Comparison of ENCODE assay signal across 8 mouse cellular contexts in the genomic region with DNA sequence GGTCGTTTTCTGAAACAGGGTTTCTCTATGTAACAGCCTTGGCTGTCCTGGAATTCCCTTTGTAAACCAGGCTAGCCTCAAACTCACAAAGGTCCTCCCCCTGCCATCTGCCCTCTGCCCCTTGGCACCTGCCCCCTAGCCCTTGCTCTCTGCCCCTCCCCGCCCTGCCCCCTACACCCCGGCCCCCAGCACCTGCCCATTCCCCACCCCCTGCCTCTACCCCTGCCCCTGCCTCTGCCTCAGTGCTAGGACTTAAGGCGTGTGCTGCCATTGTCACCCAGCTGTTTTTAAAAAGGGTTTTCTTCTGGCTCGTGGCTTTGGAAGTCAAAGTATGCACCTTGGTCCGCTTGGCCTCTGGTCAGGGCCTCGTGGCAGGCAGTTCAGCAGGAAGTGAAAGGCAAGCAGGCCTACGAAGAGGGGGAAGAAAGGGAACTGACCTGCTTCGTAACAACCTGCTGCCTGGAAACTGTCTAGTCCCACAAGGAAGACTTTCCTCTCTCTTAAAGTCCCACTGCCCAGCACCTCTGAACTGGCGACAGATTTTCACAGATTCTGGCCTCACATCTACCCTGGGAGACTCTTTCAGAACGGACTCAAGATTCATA.
DNase-seq lines count a peak whose midpoint lies in the region; ATAC-seq lines count a peak whose summit lies in the region.

No protein-coding gene starts in this region.

- H3K9ac ChIP-seq in heart, embryonic 16.5 days (ENCODE audit: low read length) = no peak overlapping the region
- no peak overlapping the region for H3K9ac ChIP-seq in kidney, embryonic 15.5 days
- H3K9ac ChIP-seq in midbrain, embryonic 15.5 days = no peak overlapping the region

- ATAC-seq in heart, embryonic 16.5 days (replicated peaks; ENCODE audit: extremely low read depth, insufficient read depth, low FRiP score) = no peak
- ATAC-seq in kidney, embryonic 15.5 days (replicated peaks; ENCODE audit: low FRiP score) = peak; percentile 30
- peak; percentile 25 for ATAC-seq in midbrain, embryonic 15.5 days (replicated peaks)

- H3K27me3 ChIP-seq in heart, embryonic 16.5 days (ENCODE audit: control insufficient read depth, insufficient read depth, low read length) = no peaks in the 10 kb centered on the region; the same call in 1 of the 2 replicates
- H3K27me3 ChIP-seq in embryonic facial prominence, embryonic 10.5 days (replicated peaks; ENCODE audit: low read depth, poor library complexity, severe bottlenecking) = peaks cover 35% of the 10 kb centered on the region
- peaks cover 16% of the 10 kb centered on the region for H3K27me3 ChIP-seq in kidney, embryonic 15.5 days
- no peaks in the 10 kb centered on the region for H3K27me3 ChIP-seq in midbrain, embryonic 15.5 days (replicated peaks)

- H3K27ac ChIP-seq in heart, embryonic 16.5 days (ENCODE audit: low read length) = no peak overlapping the region
- peak overlapping the region; percentile 74 for H3K27ac ChIP-seq in embryonic facial prominence, embryonic 10.5 days (replicated peaks)
- no peak overlapping the region for H3K27ac ChIP-seq in kidney, embryonic 15.5 days
- peak overlapping the region; percentile 60 for H3K27ac ChIP-seq in midbrain, embryonic 15.5 days

- intact Hi-C loops in heart, postnatal 36 days (cut with DNase I) = no loop called here
- intact Hi-C loops in left cerebral cortex, postnatal 25 days (cut with DNase I) = no loop called here

- H3K4me3 ChIP-seq in heart, embryonic 16.5 days (ENCODE audit: low read length) = no peak overlapping the region
- peak overlapping the region; percentile 37 for H3K4me3 ChIP-seq in embryonic facial prominence, embryonic 10.5 days
- no peak overlapping the region for H3K4me3 ChIP-seq in kidney, embryonic 15.5 days (replicated peaks)
- no peak overlapping the region for H3K4me3 ChIP-seq in midbrain, embryonic 15.5 days

- 26% methylated on average over 11 of the region's 11 CpGs for WGBS in heart, embryonic 16.5 days
- 4% methylated on average over 11 of the region's 11 CpGs for WGBS in embryonic facial prominence, embryonic 10.5 days
- 12% methylated on average over 11 of the region's 11 CpGs for WGBS in kidney, embryonic 15.5 days
- 7% methylated on average over 11 of the region's 11 CpGs for WGBS in midbrain, embryonic 15.5 days

- no peaks in the 10 kb centered on the region for H3K9me3 ChIP-seq in heart, embryonic 16.5 days (replicated peaks; ENCODE audit: control insufficient read depth, low read length)
- H3K9me3 ChIP-seq in embryonic facial prominence, embryonic 10.5 days = no peaks in the 10 kb centered on the region
- H3K9me3 ChIP-seq in kidney, embryonic 15.5 days (replicated peaks) = no peaks in the 10 kb centered on the region
- no peaks in the 10 kb centered on the region for H3K9me3 ChIP-seq in midbrain, embryonic 15.5 days

- peak overlapping the region; percentile 31; the same call in 1 of the 2 replicates for H3K4me2 ChIP-seq in heart, embryonic 16.5 days (ENCODE audit: low read depth, low read length)
- peak overlapping the region; percentile 39 for H3K4me2 ChIP-seq in kidney, embryonic 15.5 days
- H3K4me2 ChIP-seq in midbrain, embryonic 15.5 days = peak overlapping the region; percentile 22

- H3K36me3 ChIP-seq in heart, embryonic 16.5 days (ENCODE audit: control insufficient read depth, insufficient read depth) = no peaks in the 10 kb centered on the region
- H3K36me3 ChIP-seq in embryonic facial prominence, embryonic 10.5 days (replicated peaks) = no peaks in the 10 kb centered on the region
- H3K36me3 ChIP-seq in kidney, embryonic 15.5 days = no peaks in the 10 kb centered on the region
- H3K36me3 ChIP-seq in midbrain, embryonic 15.5 days (replicated peaks) = no peaks in the 10 kb centered on the region

- no peak for DNase-seq in heart, postnatal 36 days
- DNase-seq in embryonic facial prominence, embryonic 10.5 days (ENCODE audit: low spot score) = peak; percentile 27
- no peak for DNase-seq in adrenal gland, adult 2 months
- DNase-seq in left cerebral cortex, postnatal 25 days (ENCODE audit: low spot score in 2 of 2) = no peak
- DNase-seq in heart, adult 9 months (ENCODE audit: low spot score in 2 of 2) = no peak

- H3K4me1 ChIP-seq in heart, embryonic 16.5 days (ENCODE audit: control insufficient read depth, insufficient read depth, low read length) = peaks cover 11% of the 10 kb centered on the region; the same call in 1 of the 2 replicates
- peaks cover 28% of the 10 kb centered on the region for H3K4me1 ChIP-seq in embryonic facial prominence, embryonic 10.5 days
- H3K4me1 ChIP-seq in kidney, embryonic 15.5 days = peaks cover 28% of the 10 kb centered on the region
- H3K4me1 ChIP-seq in midbrain, embryonic 15.5 days = peaks cover 20% of the 10 kb centered on the region

Comparison
In these comparisons a context has a peak if more than half of its experiments do, and no peak if none do; other contexts are left out.
1. H3K27ac ChIP-seq: peak in embryonic facial prominence, embryonic 10.5 days (single experiment) and midbrain, embryonic 15.5 days (single experiment); none in heart, embryonic 16.5 days (single experiment) and kidney, embryonic 15.5 days (single experiment).
2. Peak in every context shown above with its lines, with median percentiles within 50 percentile points of each other: H3K4me2 ChIP-seq.